Mouse (Mus musculus) limb, embryonic 15.5 days (tissue): ENCODE measurements at regions not wholly inside any gene's neighbourhood (a gene's known extent, or its start where the extent isn't known, plus 50 kb on each side); places are given as distances from the start of the nearest gene placed in this dataset.
"Not testable (repeated sequence)": the region's sequence is repeated elsewhere in the genome, so short reads cannot be mapped to it uniquely, and the experiment has no call there.

Experiments
- ATAC-seq: fragments of 200-750 bp; cut with Nextera tagmentation; 2 replicates; pipeline ENCODE4 v1.8.0; 2017; ENCODE audit warnings: low read depth, moderate TSS enrichment; ENCODE audit not compliant: insufficient number of reproducible peaks, low FRiP score, low TSS enrichment
- H3K27ac ChIP-seq: fragments of 300-500 bp; sonication (generic); 2 replicates; pipeline ENCODE4 v1.5.1; 2015; ENCODE audit warnings: moderate library complexity, mild to moderate bottlenecking, inconsistent platforms
- H3K27me3 ChIP-seq: fragments of 300-500 bp; sonication (generic); 2 replicates; pipeline ENCODE4 v1.6.1; 2015; ENCODE audit warnings: inconsistent platforms
- H3K36me3 ChIP-seq: fragments of 300-500 bp; sonication (generic); 2 replicates; pipeline ENCODE4 v1.6.1; 2015; ENCODE audit warnings: inconsistent platforms
- H3K4me1 ChIP-seq: fragments of 300-500 bp; sonication (generic); 2 replicates; pipeline ENCODE4 v1.6.1; 2015; ENCODE audit warnings: inconsistent platforms
- H3K4me2 ChIP-seq: fragments of 300-500 bp; sonication (generic); 2 replicates; pipeline ENCODE4 v1.6.1; 2015; ENCODE audit warnings: mild to moderate bottlenecking, inconsistent platforms
- H3K4me3 ChIP-seq: fragments of 300-500 bp; sonication (generic); 2 replicates; pipeline ENCODE4 v1.5.1; 2015; ENCODE audit warnings: mild to moderate bottlenecking, inconsistent platforms
- H3K9ac ChIP-seq: fragments of 300-500 bp; sonication (generic); 2 replicates; pipeline ENCODE4 v1.6.1; 2015; ENCODE audit warnings: inconsistent platforms
- H3K9me3 ChIP-seq: fragments of 300-500 bp; sonication (generic); 2 replicates; pipeline ENCODE4 v1.6.1; 2016; ENCODE audit warnings: inconsistent platforms
- WGBS: fragments of 180-500 bp; shearing (Covaris S2); methylation state at CpG from one replicate; pipeline ENCODE4 v1.1.7; 2015; 5-methylcytosine and 5-hydroxymethylcytosine counted together

- not testable (repeated sequence) for H3K4me3 ChIP-seq, H3K4me1 ChIP-seq, H3K4me2 ChIP-seq, H3K36me3 ChIP-seq, H3K27me3 ChIP-seq, H3K27ac ChIP-seq, ATAC-seq, H3K9ac ChIP-seq, H3K9me3 ChIP-seq
- whole genome bisulfite sequencing: 50% methylated on average over 1 of the region's 1 CpGs
Observed at GRCm38 (mm10) chr14:37412583-37412982, 277.5 kb upstream of the Ghitm start.

DNA sequence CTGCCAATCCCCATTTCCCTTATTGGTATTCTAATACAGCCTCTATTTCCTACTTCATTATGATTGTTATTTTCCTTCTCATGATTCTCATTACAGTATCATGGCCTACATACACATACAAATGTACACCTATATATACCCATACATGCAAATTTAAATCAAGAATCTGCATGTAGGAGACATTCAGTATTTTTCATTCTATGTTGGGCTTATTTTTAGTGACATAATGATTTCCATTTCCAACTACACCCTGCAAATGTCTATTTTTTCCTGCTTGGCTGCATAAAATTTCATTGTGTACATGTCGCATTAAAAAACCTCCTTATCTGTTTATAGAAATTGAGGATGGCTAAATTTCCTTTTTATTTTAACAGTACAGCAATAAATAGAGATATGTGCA lies 236.9 kb upstream of the Ghitm start:
- Histone ChIP-seq H3K9me3 (no peaks in the 10 kb centered on the region), H3K36me3 (no peaks in the 10 kb centered on the region), H3K4me2 (no peak overlapping the region), H3K27ac (no peak overlapping the region), H3K9ac (no peak overlapping the region), H3K27me3 (no peaks in the 10 kb centered on the region), H3K4me3 (no peak overlapping the region), H3K4me1 (no peaks in the 10 kb centered on the region)
- WGBS: 89% methylated on average over 1 of the region's 1 CpGs
- ATAC-seq: no peak

- Histone ChIP-seq H3K4me1 (no peaks in the 10 kb centered on the region), H3K27me3 (no peaks in the 10 kb centered on the region), H3K9me3 (no peaks in the 10 kb centered on the region), H3K36me3 (no peaks in the 10 kb centered on the region), H3K27ac (no peak overlapping the region), H3K4me2 (no peak overlapping the region), H3K4me3 (no peak overlapping the region), H3K9ac (no peak overlapping the region)
- no peak for ATAC-seq
- 60% methylated on average over 3 of the region's 3 CpGs for WGBS
Observed at GRCm38 (mm10) chr14:37361896-37362295, 226.8 kb upstream of the Ghitm start.

DNA sequence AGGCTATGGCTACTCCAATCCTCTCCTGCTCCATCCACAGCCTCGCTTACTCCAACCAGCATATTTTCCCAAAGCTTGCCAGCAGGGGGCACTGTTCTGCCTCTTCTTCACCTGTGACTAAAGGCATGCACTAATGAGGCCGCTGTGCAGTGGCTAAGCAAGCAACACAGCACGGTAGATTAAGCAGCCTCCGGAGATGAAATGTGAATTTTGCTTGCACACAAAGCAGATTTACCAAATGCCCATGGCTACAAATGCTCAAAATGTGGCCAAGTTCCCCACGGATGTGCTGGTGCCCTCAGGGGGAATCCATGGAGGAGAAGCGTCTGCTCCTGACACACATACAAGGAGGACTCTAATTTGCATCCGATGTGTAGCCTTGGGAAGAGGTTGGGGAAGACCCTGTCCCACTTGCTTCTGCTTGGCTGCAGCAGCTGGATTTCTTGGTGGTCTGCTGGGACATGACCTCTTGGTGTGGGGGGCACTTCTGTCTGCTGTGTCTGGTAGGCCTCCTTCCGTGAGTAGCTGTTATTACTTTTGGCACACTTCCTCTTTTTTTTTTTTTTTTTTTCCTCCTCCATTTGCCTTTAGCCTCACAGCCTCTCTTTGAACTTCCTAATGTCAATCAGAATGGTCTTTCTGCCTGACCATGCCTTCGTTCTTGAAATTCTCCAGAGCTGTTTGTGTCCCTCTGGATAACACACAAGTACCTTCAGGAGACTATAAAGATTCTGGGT lies 221.1 kb upstream of the Ghitm start:
- no peak overlapping the region for H3K9ac ChIP-seq
- no peak for ATAC-seq
- H3K4me3 ChIP-seq: no peak overlapping the region
- no peak overlapping the region for H3K4me2 ChIP-seq
- H3K4me1 ChIP-seq: no peaks in the 10 kb centered on the region
- no peak overlapping the region for H3K27ac ChIP-seq
- H3K9me3 ChIP-seq: no peaks in the 10 kb centered on the region
- H3K27me3 ChIP-seq: no peaks in the 10 kb centered on the region
- H3K36me3 ChIP-seq: no peaks in the 10 kb centered on the region
- WGBS: 35% methylated on average over 9 of the region's 9 CpGs

DNA sequence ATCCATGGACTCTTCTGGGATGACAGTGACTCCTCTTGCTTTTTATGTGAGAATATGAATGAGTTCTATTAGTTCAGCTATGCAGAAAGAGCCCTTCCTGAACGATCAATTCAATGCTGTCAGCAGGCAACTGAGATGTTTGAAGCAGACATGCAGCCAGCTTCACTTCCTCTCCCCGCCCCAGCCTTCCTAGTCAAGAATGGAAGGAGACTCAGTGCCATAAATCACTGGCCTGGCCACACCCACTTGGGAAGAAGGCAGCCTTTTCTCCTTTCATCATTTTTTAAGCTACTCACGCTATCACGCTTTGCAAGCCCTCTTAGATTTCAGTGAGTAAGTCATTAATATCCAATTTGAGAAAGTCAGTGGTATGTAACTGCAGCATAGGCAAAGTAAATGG lies 188.3 kb upstream of the Ghitm start:
- no peaks in the 10 kb centered on the region for H3K4me1 ChIP-seq
- H3K4me3 ChIP-seq: no peak overlapping the region
- no peaks in the 10 kb centered on the region for H3K36me3 ChIP-seq
- no peak overlapping the region for H3K4me2 ChIP-seq
- 20% methylated on average over 4 of the region's 4 CpGs for WGBS
- no peaks in the 10 kb centered on the region for H3K9me3 ChIP-seq
- H3K27me3 ChIP-seq: no peaks in the 10 kb centered on the region
- H3K27ac ChIP-seq: no peak overlapping the region
- no peak for ATAC-seq
- H3K9ac ChIP-seq: no peak overlapping the region

- Histone ChIP-seq H3K4me2 (no peak overlapping the region), H3K4me1 (no peaks in the 10 kb centered on the region), H3K36me3 (no peaks in the 10 kb centered on the region), H3K27me3 (no peaks in the 10 kb centered on the region), H3K4me3 (no peak overlapping the region), H3K9ac (no peak overlapping the region), H3K9me3 (no peaks in the 10 kb centered on the region), H3K27ac (no peak overlapping the region)
- 67% methylated on average over 7 of the region's 7 CpGs for WGBS
- ATAC-seq: no peak
Observed at GRCm38 (mm10) chr14:37315239-37315895, 180.3 kb upstream of the Ghitm start.

DNA sequence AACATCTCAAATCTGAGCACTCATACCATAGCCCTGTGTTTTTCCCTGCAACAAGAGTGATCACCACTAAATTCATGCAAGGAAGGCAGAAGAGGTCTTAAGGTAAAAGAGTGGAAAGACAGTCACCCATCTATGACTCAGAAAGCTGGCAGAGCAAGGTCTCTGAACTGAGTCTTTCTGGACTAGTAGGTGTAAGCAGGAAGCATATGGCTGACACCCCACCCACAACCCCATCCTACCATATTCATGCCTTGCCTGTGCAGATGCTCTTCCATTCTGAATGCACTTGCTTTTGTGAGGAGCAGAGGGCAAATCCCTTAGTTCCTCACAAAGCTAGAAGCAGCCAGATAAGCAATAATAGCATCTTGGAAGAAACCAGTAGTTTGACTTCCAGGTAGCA lies 178.8 kb upstream of the Ghitm start:
- ATAC-seq: no peak
- H3K4me2 ChIP-seq: no peak overlapping the region
- no peaks in the 10 kb centered on the region for H3K9me3 ChIP-seq
- no peaks in the 10 kb centered on the region for H3K4me1 ChIP-seq
- H3K9ac ChIP-seq: no peak overlapping the region
- H3K4me3 ChIP-seq: no peak overlapping the region
- no peak overlapping the region for H3K27ac ChIP-seq
- no peaks in the 10 kb centered on the region for H3K27me3 ChIP-seq
- no peaks in the 10 kb centered on the region for H3K36me3 ChIP-seq

GRCm38 (mm10) chr14:37312887-37313286 lies 177.8 kb upstream of the Ghitm start:
- no peaks in the 10 kb centered on the region for H3K9me3 ChIP-seq
- H3K27me3 ChIP-seq: no peaks in the 10 kb centered on the region
- H3K4me1 ChIP-seq: no peaks in the 10 kb centered on the region
- no peak overlapping the region for H3K9ac ChIP-seq
- H3K36me3 ChIP-seq: no peaks in the 10 kb centered on the region
- ATAC-seq: no peak
- no peak overlapping the region for H3K4me3 ChIP-seq
- no peak overlapping the region for H3K4me2 ChIP-seq
- H3K27ac ChIP-seq: no peak overlapping the region
- WGBS: 78% methylated on average over 3 of the region's 3 CpGs

DNA sequence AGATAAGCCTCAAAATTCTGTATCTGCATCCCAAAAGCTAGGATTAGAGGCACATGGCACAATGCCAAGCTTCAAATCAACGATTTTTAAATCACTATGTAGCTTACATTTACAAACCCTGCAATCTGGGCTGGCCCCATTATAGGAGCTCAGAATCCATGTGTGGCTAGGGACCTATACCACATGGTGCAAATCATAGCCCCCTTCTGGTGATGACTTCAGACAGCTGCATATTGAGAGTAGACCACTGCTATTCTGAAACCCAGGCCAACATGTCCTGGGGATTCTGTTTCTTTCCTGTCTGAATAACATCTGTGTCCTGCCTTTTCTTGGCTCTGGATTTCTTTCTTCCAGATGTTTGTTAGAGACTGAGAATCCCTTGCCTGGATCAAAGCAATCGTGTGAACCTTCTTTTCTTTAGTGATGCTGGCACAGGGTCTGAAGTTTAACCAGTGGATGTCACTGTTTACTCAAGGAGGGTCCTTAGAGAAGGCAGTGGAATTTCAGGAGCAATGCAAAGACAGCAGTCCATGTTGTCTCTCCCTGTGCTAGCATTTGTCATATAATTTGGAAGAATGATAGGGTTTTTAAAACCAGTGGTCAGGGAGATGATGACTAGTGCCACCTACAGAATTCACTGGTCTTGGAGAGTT lies 171.7 kb upstream of the Ghitm start:
- no peaks in the 10 kb centered on the region for H3K36me3 ChIP-seq
- no peak overlapping the region for H3K9ac ChIP-seq
- no peak overlapping the region for H3K4me3 ChIP-seq
- no peaks in the 10 kb centered on the region for H3K4me1 ChIP-seq
- H3K27me3 ChIP-seq: no peaks in the 10 kb centered on the region
- no peaks in the 10 kb centered on the region for H3K9me3 ChIP-seq
- H3K27ac ChIP-seq: no peak overlapping the region
- 42% methylated on average over 2 of the region's 2 CpGs for WGBS
- no peak for ATAC-seq
- no peak overlapping the region for H3K4me2 ChIP-seq

DNA sequence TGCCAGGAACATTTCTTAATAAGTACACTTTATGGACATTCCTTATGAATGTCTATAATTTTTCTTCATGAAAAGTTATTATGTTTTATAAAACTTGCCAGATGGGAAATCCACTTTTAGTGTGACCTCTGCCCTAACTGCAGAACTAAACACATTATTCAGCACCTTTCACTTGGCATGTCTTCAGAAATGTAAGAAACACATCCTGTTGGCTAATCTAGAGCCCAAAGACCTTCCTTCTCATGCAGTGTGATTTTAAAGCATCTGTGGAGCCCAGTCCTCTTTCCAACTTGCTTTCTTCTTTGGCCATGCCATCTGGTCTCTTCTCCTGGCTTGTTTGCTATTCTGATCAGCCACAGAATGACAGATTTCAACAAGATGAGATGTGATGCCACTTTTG lies 163.6 kb upstream of the Ghitm start:
- Histone ChIP-seq H3K4me1 (no peaks in the 10 kb centered on the region), H3K9ac (no peak overlapping the region)

DNA sequence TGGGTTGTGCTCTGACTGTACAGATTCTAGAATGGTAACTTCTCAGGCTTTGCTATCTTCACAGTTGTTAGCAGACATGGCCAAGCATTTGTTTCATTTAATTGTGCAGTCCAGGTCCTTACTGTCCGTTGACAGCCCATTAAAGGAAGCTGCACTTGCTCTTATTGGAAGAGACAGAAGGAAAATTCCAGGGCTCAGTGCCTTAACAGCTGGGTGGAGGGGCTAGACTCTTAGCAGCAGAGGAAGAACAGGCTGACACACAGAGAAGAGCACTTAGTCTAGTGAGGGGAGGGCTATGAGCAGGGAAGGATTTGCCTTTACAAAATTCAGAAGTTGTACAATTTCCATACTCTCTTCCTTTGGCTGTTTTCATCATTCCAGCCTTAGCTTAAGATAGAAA lies 161.5 kb upstream of the Ghitm start:
- Histone ChIP-seq H3K4me1 (no peaks in the 10 kb centered on the region), H3K27me3 (no peaks in the 10 kb centered on the region), H3K27ac (no peak overlapping the region), H3K4me2 (no peak overlapping the region), H3K9me3 (no peaks in the 10 kb centered on the region), H3K4me3 (no peak overlapping the region), H3K9ac (no peak overlapping the region), H3K36me3 (no peaks in the 10 kb centered on the region)
- WGBS: 29% methylated on average over 1 of the region's 1 CpGs
- ATAC-seq: no peak

More for the DNA sequence above, 163.6 kb upstream of the Ghitm start:
- no peaks in the 10 kb centered on the region for H3K9me3 ChIP-seq
- no peak overlapping the region for H3K4me3 ChIP-seq
- H3K27ac ChIP-seq: no peak overlapping the region
- H3K36me3 ChIP-seq: no peaks in the 10 kb centered on the region
- no peaks in the 10 kb centered on the region for H3K27me3 ChIP-seq
- no peak for ATAC-seq
- H3K4me2 ChIP-seq: no peak overlapping the region

GRCm38 (mm10) chr14:37292084-37292860 lies 157.2 kb upstream of the Ghitm start:
- no peaks in the 10 kb centered on the region for H3K4me1 ChIP-seq
- no peak for ATAC-seq
- H3K27me3 ChIP-seq: no peaks in the 10 kb centered on the region
- 36% methylated on average over 4 of the region's 4 CpGs for WGBS
- H3K9ac ChIP-seq: no peak overlapping the region
- no peaks in the 10 kb centered on the region for H3K36me3 ChIP-seq
- no peak overlapping the region for H3K4me2 ChIP-seq
- H3K4me3 ChIP-seq: no peak overlapping the region
- no peak overlapping the region for H3K27ac ChIP-seq
- H3K9me3 ChIP-seq: no peaks in the 10 kb centered on the region
